Mouse (Mus musculus) ES-Bruce4 (cell line): Measurements from ENCODE around the gene Col12a1. TPM values are rescaled to one million over a fixed set of nuclear protein-coding genes. Genes with fewer than 3 reads are reported as not detected.

Source experiments
- H3K27ac ChIP-seq: 2 replicates; pipeline ENCODE4 v1.5.1; 2012; ENCODE audit warnings: low read length, inconsistent platforms; ENCODE audit not compliant: insufficient read depth
- H3K27me3 ChIP-seq: 2 replicates; pipeline ENCODE4 v1.6.1; 2012; ENCODE audit warnings: mild to moderate bottlenecking, low read length, inconsistent platforms; ENCODE audit not compliant: control insufficient read depth, poor library complexity, insufficient read depth, severe bottlenecking
- H3K36me3 ChIP-seq: 2 replicates; pipeline ENCODE4 v1.6.1; 2012; ENCODE audit warnings: inconsistent platforms, mild to moderate bottlenecking, low read length, moderate library complexity; ENCODE audit not compliant: control insufficient read depth, poor library complexity, insufficient read depth, severe bottlenecking
- H3K4me1 ChIP-seq: one replicate; pipeline ENCODE4 v1.8.1; 2011; ENCODE audit warnings: low read length; ENCODE audit not compliant: control insufficient read depth, insufficient read depth
- H3K4me3 ChIP-seq: 2 replicates; pipeline ENCODE4 v1.5.1; 2011; ENCODE audit warnings: low read depth, mild to moderate bottlenecking, low read length
- H3K9ac ChIP-seq: 2 replicates; pipeline ENCODE4 v1.6.1; 2012; ENCODE audit warnings: low read depth, mild to moderate bottlenecking, inconsistent platforms; ENCODE audit not compliant: poor library complexity, severe bottlenecking
- H3K9me3 ChIP-seq: replicated peaks from 2 replicates; pipeline ENCODE4 v1.6.1; 2012; ENCODE audit warnings: mild to moderate bottlenecking, low read length, inconsistent platforms; ENCODE audit not compliant: control insufficient read depth, poor library complexity, insufficient read depth, severe bottlenecking
- CTCF ChIP-seq: IDR thresholded peaks from one replicate; pipeline ENCODE4 v1.8.1; 2011; ENCODE audit warnings: low read depth, low read length
- EP300 ChIP-seq: IDR thresholded peaks from 2 replicates; pipeline ENCODE4 v1.6.1; 2011; ENCODE audit warnings: low read depth, low read length; ENCODE audit not compliant: insufficient read depth
- POLR2A ChIP-seq: IDR thresholded peaks from one replicate; pipeline ENCODE4 v1.8.1; 2011; ENCODE audit warnings: low read length; ENCODE audit not compliant: insufficient read depth
- polyA plus RNA-seq: library from polyadenylated mRNA; stranded (reverse); fragments of >200 nt; gene quantifications from 2 replicates; pipeline ENCODE4 v1.2.4, GENCODE M21; 2011; ENCODE audit warnings: low read depth; ENCODE audit not compliant: missing spikeins, insufficient read depth, insufficient read length

Gene Col12a1
- polyA plus RNA-seq, 1 experiment, result 3.3 TPM

- H3K9ac ChIP-seq, result peak within 1 kb of the TSS; percentile 67
- TF ChIP-seq CTCF (no peak), EP300 (0 out of 2 replicates have a peak, but pooled peaks have one; percentile 20)
These were observed 40.9 kb upstream of the Col12a1 start, which contains the start of gene Cox7a2 for GRCm38 (mm10) chr9:79759385-79760005. Gene Cox7a2, minus strand, starts transcription at chr9:79759878.

GRCm38 (mm10) chr9:79755311-79755710 lies 36.7 kb upstream of the Col12a1 start:
- Histone ChIP-seq H3K4me1 (peaks cover 2% of the 10 kb centered on the region), H3K9ac (no peak overlapping the region), H3K4me3 (no peak overlapping the region), H3K9me3 (no peaks in the 10 kb centered on the region), H3K36me3 (peaks cover 37% of the 10 kb centered on the region), H3K27me3 (no peaks in the 10 kb centered on the region), H3K27ac (no peak overlapping the region)
- TF ChIP-seq POLR2A (no peak), CTCF (no peak), EP300 (no peak)

More at GRCm38 (mm10) chr9:79759385-79760005, 40.9 kb upstream of the Col12a1 start, which contains the start of gene Cox7a2:
- H3K27me3 ChIP-seq, result no peaks in the 10 kb centered on the region
- peak within 1 kb of the TSS; percentile 99 for H3K4me3 ChIP-seq
- H3K9me3 ChIP-seq, result no peaks in the 10 kb centered on the region
- peaks cover 2% of the 10 kb centered on the region for H3K4me1 ChIP-seq
- peak within 1 kb of the TSS; percentile 42 for H3K27ac ChIP-seq
- H3K36me3 ChIP-seq, result peaks cover 29% of the 10 kb centered on the region

- Histone ChIP-seq H3K4me3 (no peak overlapping the region), H3K9ac (no peak overlapping the region), H3K9me3 (no peaks in the 10 kb centered on the region), H3K27me3 (no peaks in the 10 kb centered on the region), H3K36me3 (peaks cover 24% of the 10 kb centered on the region), H3K27ac (no peak overlapping the region), H3K4me1 (no peaks in the 10 kb centered on the region)
- TF ChIP-seq EP300 (no peak), POLR2A (no peak)
These were observed 33.2 kb upstream of the Col12a1 start for GRCm38 (mm10) chr9:79751846-79752245.

- Histone ChIP-seq H3K9ac (no peak overlapping the region), H3K9me3 (no peaks in the 10 kb centered on the region), H3K27me3 (no peaks in the 10 kb centered on the region), H3K27ac (no peak overlapping the region), H3K4me3 (no peak overlapping the region), H3K4me1 (peaks cover 3% of the 10 kb centered on the region), H3K36me3 (peaks cover 16% of the 10 kb centered on the region)
- TF ChIP-seq POLR2A (no peak), EP300 (no peak), CTCF (no peak)
These were observed 32.1 kb upstream of the Col12a1 start for GRCm38 (mm10) chr9:79750709-79751108.

GRCm38 (mm10) chr9:79745036-79745435 lies 26.4 kb upstream of the Col12a1 start:
- Histone ChIP-seq H3K9me3 (no peaks in the 10 kb centered on the region), H3K4me1 (peaks cover 3% of the 10 kb centered on the region), H3K4me3 (peak overlapping the region; percentile 64), H3K27ac (peak overlapping the region; percentile 82), H3K9ac (no peak overlapping the region), H3K36me3 (no peaks in the 10 kb centered on the region), H3K27me3 (no peaks in the 10 kb centered on the region)
- TF ChIP-seq EP300, result 0 out of 2 replicates have a peak, but pooled peaks have one; percentile 30
- TF ChIP-seq CTCF, result no peak

- Histone ChIP-seq H3K27ac (no peak overlapping the region), H3K4me1 (no peaks in the 10 kb centered on the region), H3K4me3 (no peak overlapping the region), H3K27me3 (no peaks in the 10 kb centered on the region), H3K9me3 (no peaks in the 10 kb centered on the region), H3K9ac (no peak overlapping the region), H3K36me3 (no peaks in the 10 kb centered on the region)
- TF ChIP-seq EP300 (no peak), CTCF (no peak), POLR2A (no peak)
These were observed 17.0 kb upstream of the Col12a1 start for GRCm38 (mm10) chr9:79735608-79736007.
